Mouse (Mus musculus): ENCODE results near the gene Zfp661. TPM values are rescaled to one million over a fixed set of nuclear protein-coding genes. Genes with fewer than 3 reads are reported as not detected.

The Zfp661 gene
- polyA plus RNA-seq (2012; ENCODE audit: low replicate concordance) = 0.23 and 0.36 TPM in 2 replicates

DNA sequence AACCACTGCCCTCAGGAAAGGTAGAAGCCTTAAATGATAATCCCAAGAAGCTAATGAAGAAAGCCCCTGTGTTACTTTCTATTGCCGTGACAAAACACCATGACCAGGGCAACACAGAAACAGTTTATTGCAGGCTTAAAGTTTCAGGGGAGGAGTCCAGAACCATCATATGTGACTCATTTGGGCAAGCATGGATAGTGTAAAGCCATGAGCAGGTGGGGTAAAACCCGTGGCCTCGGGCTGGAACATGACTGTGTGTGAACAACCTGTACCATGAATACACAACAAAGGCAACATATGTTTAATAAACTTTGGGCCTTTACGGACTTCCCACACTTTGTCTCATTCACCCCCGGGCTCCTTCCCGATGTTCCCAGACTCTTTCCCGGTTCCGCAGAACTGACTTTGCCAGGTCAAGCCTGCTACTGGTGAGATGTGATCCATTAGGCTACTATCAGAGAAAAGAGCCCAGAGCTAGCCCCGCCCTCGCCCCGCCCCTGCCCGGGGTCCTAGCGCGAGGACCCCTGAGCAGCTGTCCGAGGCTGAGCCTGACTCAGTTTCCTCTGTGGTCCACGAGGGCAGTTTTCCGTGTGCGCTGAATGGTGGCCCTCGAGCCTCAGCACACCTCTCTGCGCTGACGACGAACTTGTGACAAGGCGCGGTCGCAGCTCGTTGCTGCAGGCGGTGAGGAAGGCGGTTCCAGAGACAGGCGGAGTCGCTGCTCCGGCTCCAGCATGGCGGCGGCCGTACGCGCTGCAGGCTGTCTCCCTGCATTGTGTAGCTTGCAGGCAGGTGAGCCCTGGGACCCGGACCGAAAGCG is at the start of gene Zfp661, which contains the start of gene Mrps5:
Gene Zfp661 (minus strand): TSS at position 401 of the 820 bp plus-strand sequence.
Gene Mrps5 (plus strand): TSS at position 529 of the 820 bp plus-strand sequence.

DNA sequence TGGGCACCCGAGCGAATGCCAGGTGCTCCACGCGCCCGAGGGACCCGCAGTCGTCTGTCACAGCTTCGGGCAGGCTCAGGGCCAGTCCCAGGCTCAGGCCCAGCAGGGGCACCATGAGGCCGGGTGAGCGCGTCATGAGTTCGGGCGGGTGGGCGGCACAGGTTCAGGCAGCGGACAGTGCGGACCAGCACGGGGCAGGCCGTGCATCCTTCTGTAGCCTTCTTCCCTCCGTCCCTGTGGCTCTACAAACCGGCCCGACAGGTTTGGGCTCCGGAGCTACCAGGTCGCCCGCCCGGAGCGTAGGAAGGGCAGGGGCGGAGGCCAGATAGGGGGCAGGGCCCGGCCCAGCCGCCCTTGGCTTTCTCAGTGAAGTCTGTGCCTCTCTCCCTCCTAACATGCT is 45.7 kb downstream of the Zfp661 start, which contains the start of gene Prom2:
Gene Prom2 (minus strand): TSS at position 283 of the 400 bp plus-strand sequence.

Other genes with a start within 250 kb of the Zfp661 start
- not detected in 2 replicates for gene Astl, start 248.5 kb downstream of the Zfp661 start, polyA plus RNA-seq (2012; ENCODE audit: low replicate concordance)
- 0.05 and 0.15 TPM in 2 replicates for gene Adra2b, start 223.9 kb downstream of the Zfp661 start, polyA plus RNA-seq (2012; ENCODE audit: low replicate concordance)
- gene Gpat2, start 161.9 kb downstream of the Zfp661 start, polyA plus RNA-seq (2012; ENCODE audit: low replicate concordance) = 0.15 TPM in 2 replicates
- 15.9 and 24.4 TPM in 2 replicates for gene Fahd2a, start 142.5 kb downstream of the Zfp661 start, polyA plus RNA-seq (2012; ENCODE audit: low replicate concordance)
- 0.36 and 0.48 TPM in 2 replicates for gene Kcnip3, start 65.0 kb downstream of the Zfp661 start, polyA plus RNA-seq (2012; ENCODE audit: low replicate concordance)
- gene Prom2, start 45.6 kb downstream of the Zfp661 start, polyA plus RNA-seq (2012; ENCODE audit: low replicate concordance) = not detected in 2 replicates
- gene Mrps5, start 128 bp upstream of the Zfp661 start, polyA plus RNA-seq (2012; ENCODE audit: low replicate concordance) = 94.3 and 104 TPM in 2 replicates
- gene Mal, start 69.6 kb upstream of the Zfp661 start, polyA plus RNA-seq (2012; ENCODE audit: low replicate concordance) = 3.0 TPM in 1 of 2 replicates, not detected in the other
- gene Mall, start 142.8 kb upstream of the Zfp661 start, polyA plus RNA-seq (2012; ENCODE audit: low replicate concordance) = 0.08 TPM in 1 of 2 replicates, not detected in the other
- gene Nphp1, start 201.8 kb upstream of the Zfp661 start, polyA plus RNA-seq (2012; ENCODE audit: low replicate concordance) = 0.37 and 0.83 TPM in 2 replicates
- 74.1 and 76.5 TPM in 2 replicates for gene Mtln, start 205.4 kb upstream of the Zfp661 start, polyA plus RNA-seq (2012; ENCODE audit: low replicate concordance)
- gene Bub1, start 244.8 kb upstream of the Zfp661 start, polyA plus RNA-seq (2012; ENCODE audit: low replicate concordance) = 0.46 and 8.9 TPM in 2 replicates

Measured in leukemia stem cell, adult 10-12 weeks (primary cell).